Mouse (Mus musculus): ENCODE results near the gene Polh.

DNA sequence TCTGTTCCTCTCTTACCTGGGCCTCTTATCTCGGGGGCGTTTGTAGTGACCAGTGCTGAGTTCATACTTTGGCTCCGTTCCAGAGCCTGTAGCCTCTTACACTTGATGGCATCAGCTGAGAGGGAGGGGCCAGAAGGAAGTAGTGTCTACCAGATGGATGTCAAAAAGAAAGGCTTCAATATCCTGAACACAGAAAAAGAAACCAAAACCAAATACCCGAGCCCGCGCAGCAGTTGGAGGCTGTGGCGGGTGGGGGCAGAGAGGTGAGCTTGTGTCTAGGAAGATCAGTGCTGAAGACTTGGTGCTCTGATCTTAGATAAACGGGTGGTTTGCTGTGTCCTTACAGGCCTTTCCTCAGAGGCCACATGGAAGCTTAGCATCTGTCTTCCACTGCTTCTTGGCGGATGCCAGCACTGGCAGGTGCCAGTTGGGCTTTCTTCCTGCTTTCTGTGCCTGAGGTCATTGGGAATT is 39.5 kb downstream of the Polh start:
- no peak for TF ChIP-seq POLR2A (IDR thresholded peaks at IDR 0.05; ENCODE audit: extremely low read depth, insufficient read depth, low read length)
- TF ChIP-seq CTCF (IDR thresholded peaks at IDR 0.05; ENCODE audit: extremely low read depth, insufficient read depth, low read length) = no peak

All from cortical plate, adult 2 months (tissue).